Mouse (Mus musculus) midbrain, postnatal 0 days (tissue): ENCODE measurements at regions not wholly inside any gene's neighbourhood (a gene's known extent, or its start where the extent isn't known, plus 50 kb on each side); places are given as distances from the start of the nearest gene placed in this dataset.

Source experiments
- ATAC-seq: fragments of 200-750 bp; cut with Nextera tagmentation; 2 replicates; pipeline ENCODE4 v1.8.0; 2017; ENCODE audit warnings: moderate number of reproducible peaks, mild to moderate bottlenecking, moderate TSS enrichment, moderate library complexity; ENCODE audit not compliant: low FRiP score
- DNase-seq: peaks from one replicate; pipeline ENCODE4 v3.0.0-alpha.2; 2015; ENCODE audit warnings: low spot score
- H3K27ac ChIP-seq: fragments of 300-500 bp; sonication (generic); 2 replicates; pipeline ENCODE4 v1.5.1; 2014; ENCODE audit warnings: low read depth, mild to moderate bottlenecking, low read length, mixed read lengths
- H3K27me3 ChIP-seq: fragments of 300-500 bp; sonication (generic); 2 replicates; pipeline ENCODE4 v1.6.1; 2014; ENCODE audit warnings: low read length, control low read depth, mixed read lengths; ENCODE audit not compliant: insufficient read depth
- H3K36me3 ChIP-seq: fragments of 300-500 bp; sonication (generic); 2 replicates; pipeline ENCODE4 v1.6.1; 2014; ENCODE audit warnings: low read length, control low read depth, mixed read lengths; ENCODE audit not compliant: insufficient read depth
- H3K4me1 ChIP-seq: fragments of 300-500 bp; sonication (generic); 2 replicates; pipeline ENCODE4 v1.6.1; 2014; ENCODE audit warnings: mild to moderate bottlenecking, control low read depth, antibody characterized with exemption, low read length, mixed read lengths; ENCODE audit not compliant: insufficient read depth
- H3K4me2 ChIP-seq: fragments of 300-500 bp; sonication (generic); 2 replicates; pipeline ENCODE4 v1.6.1; 2014; ENCODE audit warnings: low read depth, mild to moderate bottlenecking, low read length, mixed read lengths; ENCODE audit not compliant: poor library complexity, severe bottlenecking
- H3K4me3 ChIP-seq: fragments of 300-500 bp; sonication (generic); 2 replicates; pipeline ENCODE4 v1.5.1; 2014; ENCODE audit warnings: low read depth, mild to moderate bottlenecking, low read length, moderate library complexity
- H3K9ac ChIP-seq: fragments of 300-500 bp; sonication (generic); replicated peaks from 2 replicates; pipeline ENCODE4 v1.6.1; 2014; ENCODE audit warnings: mild to moderate bottlenecking, low read length, moderate library complexity, mixed read lengths; ENCODE audit not compliant: poor library complexity, severe bottlenecking
- H3K9me3 ChIP-seq: fragments of 300-500 bp; sonication (generic); 2 replicates; pipeline ENCODE4 v1.6.1; 2016; ENCODE audit warnings: low read length, control low read depth
- CTCF ChIP-seq: IDR thresholded peaks from 2 replicates; pipeline ENCODE4 v1.5.1; 2016; ENCODE audit warnings: antibody characterized with exemption, mild to moderate bottlenecking
- WGBS: fragments of 180-500 bp; shearing (Covaris S2); extraction: QIAGEN DNeasy Blood & Tissue Kit; methylation state at CpG from one replicate; pipeline ENCODE4 v1.1.7; 2014; 5-methylcytosine and 5-hydroxymethylcytosine counted together

DNA sequence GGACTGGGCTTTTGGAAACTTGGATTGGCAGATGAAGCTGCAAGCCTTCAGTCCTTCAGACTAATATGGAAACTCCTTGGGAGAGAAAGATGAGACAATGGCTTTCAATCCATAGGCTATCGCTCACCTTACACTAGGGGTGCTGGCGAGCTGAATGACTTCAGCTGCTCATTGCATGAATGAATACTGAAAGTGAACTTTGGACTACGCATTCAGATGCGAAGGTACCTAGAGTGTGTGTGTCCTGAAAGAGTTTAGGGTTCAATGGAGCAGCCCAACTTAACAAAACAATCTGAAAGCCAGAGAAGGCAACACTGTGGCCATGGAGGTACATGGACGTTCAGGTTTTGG lies 114.3 kb upstream of the Plpp4 start:
- WGBS = 47% methylated on average over 5 of the region's 5 CpGs
- no peak for DNase-seq
- Histone ChIP-seq H3K27ac (no peak overlapping the region), H3K36me3 (no peaks in the 10 kb centered on the region), H3K27me3 (no peaks in the 10 kb centered on the region), H3K9me3 (no peaks in the 10 kb centered on the region), H3K9ac (no peak overlapping the region), H3K4me1 (no peaks in the 10 kb centered on the region), H3K4me3 (no peak overlapping the region), H3K4me2 (no peak overlapping the region)
- ATAC-seq = no peak
- peak; percentile 50 for TF ChIP-seq CTCF

DNA sequence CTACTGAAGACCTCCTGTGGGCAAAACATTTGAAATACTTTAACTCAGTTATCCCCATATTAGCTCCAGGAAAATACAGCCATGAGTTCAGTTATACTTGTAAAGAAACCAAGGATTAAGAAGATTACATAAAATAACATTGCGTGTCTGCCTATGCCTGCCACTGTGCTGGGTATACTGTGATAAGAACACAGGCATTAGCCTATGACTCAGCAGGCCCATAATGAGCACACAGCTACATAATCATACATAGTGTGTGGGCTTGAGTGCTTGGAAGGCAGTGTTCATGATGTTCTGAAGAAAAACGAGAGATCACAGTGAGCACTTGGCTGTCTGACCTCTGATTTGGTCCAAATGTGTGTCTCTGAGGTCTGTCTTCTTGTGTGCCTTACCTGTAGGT lies 101.3 kb upstream of the Plpp4 start:
- no peak for TF ChIP-seq CTCF
- Histone ChIP-seq H3K27me3 (no peaks in the 10 kb centered on the region), H3K4me3 (no peak overlapping the region), H3K27ac (no peak overlapping the region), H3K36me3 (no peaks in the 10 kb centered on the region), H3K9me3 (no peaks in the 10 kb centered on the region), H3K4me2 (no peak overlapping the region), H3K9ac (no peak overlapping the region), H3K4me1 (no peaks in the 10 kb centered on the region)
- no peak for ATAC-seq
- WGBS = 69% methylated on average over 2 of the region's 2 CpGs
- no peak for DNase-seq

DNA sequence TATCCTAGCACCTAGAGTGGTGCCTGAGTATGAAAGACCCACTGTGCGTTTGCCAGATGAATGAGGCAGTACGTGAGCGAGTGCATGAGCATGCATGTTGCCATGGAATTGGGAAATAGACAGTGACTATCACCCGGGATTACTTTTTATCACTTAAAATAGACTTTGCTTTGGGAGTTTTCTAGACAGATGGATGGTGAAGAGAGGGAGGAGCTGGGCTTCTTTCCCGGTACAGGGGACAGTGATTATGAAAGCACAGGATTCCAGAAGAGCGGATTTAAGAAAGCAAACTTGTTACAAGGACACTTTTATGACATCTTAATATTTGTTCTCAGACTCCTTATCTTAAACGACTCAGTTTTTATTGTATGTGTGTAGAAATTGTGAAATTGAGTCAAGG lies 86.9 kb upstream of the Plpp4 start:
- Histone ChIP-seq H3K27me3 (no peaks in the 10 kb centered on the region), H3K4me3 (no peak overlapping the region), H3K4me1 (no peaks in the 10 kb centered on the region), H3K27ac (no peak overlapping the region), H3K9ac (no peak overlapping the region), H3K4me2 (no peak overlapping the region), H3K36me3 (no peaks in the 10 kb centered on the region), H3K9me3 (no peaks in the 10 kb centered on the region)
- no peak for TF ChIP-seq CTCF
- WGBS = 89% methylated on average over 7 of the region's 7 CpGs
- DNase-seq (no peak), ATAC-seq (no peak)

DNA sequence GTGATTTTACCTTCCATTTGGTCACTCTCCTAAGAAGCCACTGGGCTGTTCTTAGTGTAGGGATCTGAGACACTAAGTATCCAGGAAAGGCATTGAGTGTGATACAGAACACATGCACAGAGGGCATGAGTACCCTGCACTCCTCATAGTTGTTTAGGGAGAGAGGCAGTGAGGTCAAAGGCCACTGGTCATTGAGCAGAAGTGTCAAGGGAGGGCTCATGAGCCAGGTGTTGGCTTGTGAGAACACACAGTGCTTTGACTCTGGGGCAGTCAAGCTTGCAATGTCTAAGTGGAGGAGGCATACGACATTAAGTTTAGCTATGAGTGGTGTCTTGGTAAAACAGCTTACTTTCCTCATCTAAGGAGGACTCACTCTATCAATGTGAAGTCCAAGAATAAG lies 65.9 kb upstream of the Plpp4 start:
- Histone ChIP-seq H3K27ac (no peak overlapping the region), H3K4me1 (no peaks in the 10 kb centered on the region), H3K36me3 (no peaks in the 10 kb centered on the region), H3K4me3 (no peak overlapping the region), H3K4me2 (no peak overlapping the region), H3K9me3 (no peaks in the 10 kb centered on the region), H3K27me3 (no peaks in the 10 kb centered on the region), H3K9ac (no peak overlapping the region)
- no peak for TF ChIP-seq CTCF
- DNase-seq (no peak), ATAC-seq (no peak)
- 77% methylated on average over 1 of the region's 1 CpGs for WGBS

DNA sequence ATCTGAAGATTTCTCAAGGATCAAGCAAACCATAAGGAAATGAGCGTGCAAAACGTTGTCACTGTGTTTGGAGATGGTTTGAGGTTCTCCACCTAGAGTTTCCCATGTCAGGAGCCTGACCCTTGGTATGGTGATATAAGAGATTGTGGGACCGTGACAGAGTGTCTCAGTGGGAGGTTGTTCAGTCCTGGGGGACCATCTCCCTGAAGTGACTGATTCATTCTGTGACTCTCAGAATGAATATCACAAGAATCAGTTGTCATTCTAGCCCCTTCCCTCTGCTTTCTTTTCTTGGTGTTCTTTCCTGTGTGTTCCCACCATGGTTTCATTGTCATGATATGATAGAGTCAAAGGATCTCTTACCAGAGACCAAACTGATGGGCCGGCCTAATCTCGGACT lies 49.8 kb upstream of the Plpp4 start:
- no peak for ATAC-seq
- no peak for TF ChIP-seq CTCF
- WGBS = 78% methylated on average over 5 of the region's 5 CpGs

More for the DNA sequence above, 49.8 kb upstream of the Plpp4 start:
- Histone ChIP-seq H3K4me1 (no peaks in the 10 kb centered on the region), H3K27me3 (no peaks in the 10 kb centered on the region), H3K9ac (no peak overlapping the region), H3K27ac (no peak overlapping the region), H3K36me3 (no peaks in the 10 kb centered on the region), H3K4me2 (no peak overlapping the region), H3K4me3 (no peak overlapping the region), H3K9me3 (no peaks in the 10 kb centered on the region)
- DNase-seq = no peak
